Mouse (Mus musculus) ES-Bruce4 (cell line): ENCODE data around the gene Ap1g1.

Experiments used
- CTCF ChIP-seq: IDR thresholded peaks from one replicate; pipeline ENCODE4 v1.8.1; 2011; ENCODE audit warnings: low read depth, low read length
- EP300 ChIP-seq: IDR thresholded peaks from 2 replicates; pipeline ENCODE4 v1.6.1; 2011; ENCODE audit warnings: low read depth, low read length; ENCODE audit not compliant: insufficient read depth
- POLR2A ChIP-seq: IDR thresholded peaks from one replicate; pipeline ENCODE4 v1.8.1; 2011; ENCODE audit warnings: low read length; ENCODE audit not compliant: insufficient read depth

GRCm38 (mm10) chr8:109738049-109738380 lies 40.3 kb upstream of the Ap1g1 start:
- TF ChIP-seq POLR2A, result no peak
- no peak for TF ChIP-seq CTCF
- TF ChIP-seq EP300, result no peak
